Mouse (Mus musculus) midbrain, embryonic 16.5 days (tissue): Measurements from ENCODE around the gene Iqck. TPM values are rescaled to one million over a fixed set of nuclear protein-coding genes. Genes with fewer than 3 reads are reported as not detected.
A peak's percentile ranks its signal among the peaks of the same experiment; 100 is the strongest.

Experiments
- ATAC-seq: fragments of 200-750 bp; cut with Nextera tagmentation; 2 replicates; pipeline ENCODE4 v1.8.0; 2017; ENCODE audit warnings: moderate TSS enrichment
- H3K27ac ChIP-seq: fragments of 300-500 bp; sonication (generic); 2 replicates; pipeline ENCODE4 v1.5.1; 2014; ENCODE audit warnings: mild to moderate bottlenecking, low read length, mixed read lengths
- H3K27me3 ChIP-seq: fragments of 300-500 bp; sonication (generic); 2 replicates; pipeline ENCODE4 v1.6.1; 2014; ENCODE audit warnings: low read depth, low read length, mixed read lengths; ENCODE audit not compliant: control insufficient read depth, insufficient read depth
- H3K36me3 ChIP-seq: fragments of 300-500 bp; sonication (generic); 2 replicates; pipeline ENCODE4 v1.6.1; 2014; ENCODE audit warnings: mild to moderate bottlenecking, low read length, moderate library complexity, mixed read lengths; ENCODE audit not compliant: control insufficient read depth, insufficient read depth
- H3K4me1 ChIP-seq: fragments of 300-500 bp; sonication (generic); 2 replicates; pipeline ENCODE4 v1.6.1; 2014; ENCODE audit warnings: mild to moderate bottlenecking, low read length, mixed read lengths; ENCODE audit not compliant: control insufficient read depth, insufficient read depth
- H3K4me2 ChIP-seq: fragments of 300-500 bp; sonication (generic); 2 replicates; pipeline ENCODE4 v1.6.1; 2014; ENCODE audit warnings: mild to moderate bottlenecking, low read length, mixed read lengths
- H3K4me3 ChIP-seq: fragments of 300-500 bp; sonication (generic); 2 replicates; pipeline ENCODE4 v1.5.1; 2014; ENCODE audit warnings: low read depth, mild to moderate bottlenecking, low read length, moderate library complexity, mixed read lengths
- H3K9ac ChIP-seq: fragments of 300-500 bp; sonication (generic); 2 replicates; pipeline ENCODE4 v1.6.1; 2014; ENCODE audit warnings: low read depth, low read length, mixed read lengths
- H3K9me3 ChIP-seq: fragments of 300-500 bp; sonication (generic); replicated peaks from 2 replicates; pipeline ENCODE4 v1.6.1; 2014; ENCODE audit warnings: mild to moderate bottlenecking, low read length, mixed read lengths; ENCODE audit not compliant: control insufficient read depth, poor library complexity, severe bottlenecking
- WGBS: fragments of 180-500 bp; shearing (Covaris S2); extraction: QIAGEN DNeasy Blood & Tissue Kit; methylation state at CpG from one replicate; pipeline ENCODE4 v1.1.7; 2014; 5-methylcytosine and 5-hydroxymethylcytosine counted together
- polyA plus RNA-seq: library from polyadenylated mRNA; unstranded; fragments of >200 nt; fragmentation: Nextera tagmentation; extraction: Ambion mirVana; gene quantifications from 2 replicates; pipeline ENCODE4 v1.2.1, GENCODE M21; 2015

The Iqck gene
- polyA plus RNA-seq, 1 experiment from 2014 or later: 4.8 TPM

DNA sequence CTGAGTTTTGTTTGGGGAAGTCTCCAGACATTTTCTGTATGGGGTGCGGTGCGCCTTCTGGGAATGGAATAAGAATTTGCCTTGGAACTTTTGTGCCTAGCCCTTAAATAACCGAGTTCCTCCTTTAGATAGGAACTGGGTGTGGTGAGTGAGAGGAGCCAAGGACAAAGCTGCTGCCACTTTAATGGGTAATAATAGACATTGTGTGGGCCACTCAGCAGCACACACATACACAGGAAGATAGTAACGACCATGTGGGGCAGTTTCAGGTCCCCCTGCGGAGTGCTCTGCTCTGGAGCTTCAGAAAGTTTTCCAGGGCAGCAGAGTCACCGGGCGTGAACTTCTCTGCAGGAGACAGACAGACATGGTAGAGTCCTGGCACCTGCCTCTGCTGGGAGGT is 34.2 kb upstream of the Iqck start:
- H3K27me3 ChIP-seq: no peaks in the 10 kb centered on the region
- H3K36me3 ChIP-seq: peaks cover 26% of the 10 kb centered on the region
- H3K9me3 ChIP-seq: no peaks in the 10 kb centered on the region
- no peak for ATAC-seq
- no peak overlapping the region for H3K4me2 ChIP-seq
- H3K27ac ChIP-seq: no peak overlapping the region
- no peaks in the 10 kb centered on the region for H3K4me1 ChIP-seq
- WGBS: 76% methylated on average over 7 of the region's 7 CpGs
- no peak overlapping the region for H3K9ac ChIP-seq
- H3K4me3 ChIP-seq: no peak overlapping the region

DNA sequence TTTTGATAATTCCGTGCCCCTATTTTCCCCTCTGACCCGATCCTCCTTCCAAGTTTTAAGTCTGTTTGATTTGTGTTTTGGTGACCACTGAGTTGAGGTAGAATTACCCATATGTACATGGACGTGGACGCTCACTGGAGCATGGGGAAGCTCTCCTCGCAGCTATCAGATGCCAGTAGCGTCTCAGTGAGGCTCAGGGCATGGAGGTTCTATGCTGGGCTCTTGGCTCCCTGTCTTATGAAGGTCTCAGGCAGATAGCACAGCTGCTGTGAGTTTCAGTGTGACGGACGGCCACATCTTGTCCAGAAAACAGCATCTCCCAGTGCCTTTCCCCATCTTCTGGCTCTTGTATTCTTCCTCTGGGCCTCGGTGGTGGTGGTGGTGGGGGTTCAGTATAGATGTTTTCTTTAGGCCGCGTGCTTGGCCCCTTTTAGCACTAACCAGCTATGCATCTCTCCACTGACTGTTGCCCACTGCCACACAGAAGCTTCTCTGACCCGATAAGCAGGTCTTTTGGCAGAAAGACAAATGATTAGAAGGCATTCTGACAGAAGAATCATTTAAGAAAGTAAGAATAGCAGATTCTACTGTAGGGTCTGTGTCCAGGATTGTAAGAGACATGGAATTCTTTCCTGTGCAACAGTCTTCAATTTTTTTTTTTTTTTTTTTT is 33.5 kb upstream of the Iqck start:
- WGBS: 93% methylated on average over 12 of the region's 12 CpGs
- no peak overlapping the region for H3K27ac ChIP-seq
- no peak overlapping the region for H3K4me3 ChIP-seq
- H3K9me3 ChIP-seq: no peaks in the 10 kb centered on the region
- no peak overlapping the region for H3K4me2 ChIP-seq
- H3K36me3 ChIP-seq: peaks cover 26% of the 10 kb centered on the region
- H3K4me1 ChIP-seq: no peaks in the 10 kb centered on the region
- H3K9ac ChIP-seq: no peak overlapping the region
- H3K27me3 ChIP-seq: no peaks in the 10 kb centered on the region
- no peak for ATAC-seq

DNA sequence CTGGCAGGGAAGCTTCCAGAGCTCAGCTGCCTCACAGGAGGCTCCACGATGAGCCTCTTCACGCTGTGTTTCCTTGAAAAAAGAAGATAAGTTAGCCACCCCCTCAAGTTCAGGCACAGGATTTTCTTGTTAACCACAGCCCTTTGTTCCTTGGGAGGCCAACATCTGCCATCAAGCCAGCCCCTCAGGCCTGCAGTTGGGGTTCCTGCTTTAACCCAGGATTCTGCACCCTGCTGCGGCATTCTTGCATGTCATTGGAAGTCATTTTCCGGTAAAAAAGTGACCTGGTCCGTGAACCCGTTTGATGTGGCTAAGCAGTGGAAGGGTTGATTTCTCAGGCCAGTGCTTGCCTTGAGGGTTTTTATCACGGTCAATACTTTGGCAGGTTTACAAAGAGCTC is 31.1 kb upstream of the Iqck start:
- WGBS: 38% methylated on average over 7 of the region's 7 CpGs
- no peaks in the 10 kb centered on the region for H3K4me1 ChIP-seq
- no peaks in the 10 kb centered on the region for H3K27me3 ChIP-seq
- no peak for ATAC-seq
- H3K27ac ChIP-seq: no peak overlapping the region
- no peak overlapping the region for H3K4me2 ChIP-seq
- H3K9me3 ChIP-seq: no peaks in the 10 kb centered on the region
- no peak overlapping the region for H3K9ac ChIP-seq
- no peak overlapping the region for H3K4me3 ChIP-seq
- peaks cover 10% of the 10 kb centered on the region for H3K36me3 ChIP-seq

DNA sequence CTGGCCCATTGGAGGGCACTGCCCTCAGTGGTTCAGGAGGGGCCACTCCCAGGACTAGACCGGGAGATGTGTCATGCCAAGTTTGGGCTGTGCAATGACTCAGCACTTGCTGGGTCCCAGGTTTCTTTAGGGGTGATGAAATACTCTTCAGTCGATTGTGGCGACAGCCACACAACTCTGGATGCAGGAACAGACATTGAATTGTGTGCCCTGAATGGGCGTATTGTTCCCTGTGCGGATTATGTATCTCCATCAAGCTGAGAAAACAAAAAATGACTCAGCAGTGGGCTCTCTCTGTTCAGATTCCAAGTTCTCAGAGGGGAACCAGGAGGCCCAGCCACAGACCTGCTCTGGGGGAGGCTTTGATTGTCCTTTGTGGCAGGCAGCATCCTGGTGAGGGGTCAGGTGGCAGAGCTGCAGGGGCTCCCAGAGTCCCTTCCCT is 27.6 kb upstream of the Iqck start:
- no peaks in the 10 kb centered on the region for H3K27me3 ChIP-seq
- H3K4me2 ChIP-seq: no peak overlapping the region
- peaks cover 12% of the 10 kb centered on the region for H3K36me3 ChIP-seq
- no peak overlapping the region for H3K9ac ChIP-seq
- no peaks in the 10 kb centered on the region for H3K4me1 ChIP-seq
- H3K27ac ChIP-seq: no peak overlapping the region
- no peak overlapping the region for H3K4me3 ChIP-seq
- no peaks in the 10 kb centered on the region for H3K9me3 ChIP-seq
- 10% methylated on average over 5 of the region's 5 CpGs for WGBS
- peak; percentile 46; the same call in 1 of the 2 replicates for ATAC-seq

DNA sequence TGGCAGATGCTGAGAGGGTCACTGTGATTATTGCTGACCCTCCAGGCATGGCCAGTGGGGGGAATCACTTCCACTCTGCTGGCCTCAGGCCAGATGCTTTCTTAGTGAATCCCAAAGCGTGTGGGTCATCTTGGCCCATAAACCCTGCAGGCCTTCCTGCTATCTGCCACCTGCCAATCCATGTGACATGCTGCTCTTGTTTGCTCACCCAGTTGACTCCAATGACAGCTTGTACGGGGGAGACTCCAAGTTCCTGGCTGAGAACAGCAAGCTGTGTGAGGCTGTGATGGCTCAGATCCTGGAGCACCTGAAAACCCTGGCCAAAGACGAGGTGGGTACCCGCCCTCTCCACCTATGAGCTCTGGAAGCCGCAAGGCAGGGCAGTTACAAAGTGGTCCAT is 17.7 kb upstream of the Iqck start:
- no peaks in the 10 kb centered on the region for H3K9me3 ChIP-seq
- H3K36me3 ChIP-seq: peaks cover 60% of the 10 kb centered on the region
- H3K4me1 ChIP-seq: no peaks in the 10 kb centered on the region
- H3K4me3 ChIP-seq: no peak overlapping the region
- no peaks in the 10 kb centered on the region for H3K27me3 ChIP-seq
- no peak overlapping the region for H3K4me2 ChIP-seq
- no peak for ATAC-seq
- H3K9ac ChIP-seq: no peak overlapping the region
- 94% methylated on average over 5 of the region's 5 CpGs for WGBS
- no peak overlapping the region for H3K27ac ChIP-seq

DNA sequence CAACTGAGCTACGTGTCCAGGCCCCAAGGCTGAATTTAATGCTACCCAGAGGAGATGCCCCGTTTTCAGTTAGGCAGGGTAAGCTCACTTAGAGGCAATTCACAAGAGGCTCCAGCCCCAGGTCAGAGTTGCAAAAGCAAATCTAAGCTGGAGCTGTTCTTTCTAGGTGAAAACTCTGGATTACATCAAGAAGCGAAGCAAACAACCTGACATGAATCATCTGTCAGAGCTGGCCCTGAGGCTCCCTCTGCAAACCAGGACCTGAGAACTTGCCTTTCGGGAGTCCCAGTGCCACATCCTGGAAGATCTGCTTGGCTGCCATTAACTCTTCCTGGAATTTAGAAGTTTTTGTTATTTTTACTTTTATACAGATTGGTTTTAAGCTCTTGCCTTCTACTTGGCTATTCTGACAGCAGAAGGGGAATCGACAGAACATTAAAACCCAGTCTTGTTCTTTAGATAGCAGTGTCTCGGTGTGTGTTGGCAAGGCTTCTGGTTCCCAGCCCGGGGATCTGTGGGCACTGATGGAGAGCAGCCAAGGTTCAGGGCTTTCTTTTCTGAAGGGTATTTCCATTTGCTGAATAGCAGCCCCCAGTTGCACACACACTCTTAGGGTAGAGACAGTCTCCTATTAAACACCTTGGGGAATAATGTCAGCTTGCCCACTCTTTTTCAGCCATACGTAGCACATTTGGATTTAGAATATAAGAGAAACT is 14.4 kb upstream of the Iqck start:
- ATAC-seq: peak; percentile 65; the same call in 1 of the 2 replicates
- Histone ChIP-seq H3K27me3 (no peaks in the 10 kb centered on the region), H3K4me1 (no peaks in the 10 kb centered on the region), H3K4me3 (no peak overlapping the region), H3K9ac (no peak overlapping the region), H3K36me3 (peaks cover 54% of the 10 kb centered on the region), H3K9me3 (no peaks in the 10 kb centered on the region), H3K27ac (no peak overlapping the region; the same call in 1 of the 2 replicates), H3K4me2 (no peak overlapping the region)
- WGBS: 76% methylated on average over 8 of the region's 8 CpGs

DNA sequence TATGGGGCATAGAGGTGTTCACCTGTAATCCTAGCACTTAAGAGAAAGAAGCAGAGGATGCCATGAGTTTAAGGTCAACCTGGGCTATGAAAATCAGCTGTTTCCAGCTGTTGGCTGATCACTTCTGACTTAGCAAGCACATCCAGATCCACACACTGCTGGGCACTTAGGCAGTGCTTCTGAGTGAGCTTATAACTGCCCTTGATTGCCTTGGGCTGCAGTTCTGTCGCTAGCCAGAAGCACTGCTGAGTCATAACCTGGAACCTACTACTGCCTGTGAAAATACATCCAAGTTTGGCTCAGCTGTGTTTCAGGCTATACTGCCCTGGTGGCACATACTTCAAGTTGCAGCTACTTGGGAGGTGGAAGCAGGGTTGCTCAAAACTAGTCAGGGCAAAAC is 13.8 kb upstream of the Iqck start:
- no peaks in the 10 kb centered on the region for H3K4me1 ChIP-seq
- no peaks in the 10 kb centered on the region for H3K9me3 ChIP-seq
- H3K27ac ChIP-seq: no peak overlapping the region
- no peak overlapping the region for H3K4me2 ChIP-seq
- H3K36me3 ChIP-seq: peaks cover 48% of the 10 kb centered on the region
- H3K9ac ChIP-seq: no peak overlapping the region
- no peak; the same call in 1 of the 2 replicates for ATAC-seq
- H3K27me3 ChIP-seq: no peaks in the 10 kb centered on the region
- no peak overlapping the region for H3K4me3 ChIP-seq
- 71% methylated on average over 1 of the region's 1 CpGs for WGBS

DNA sequence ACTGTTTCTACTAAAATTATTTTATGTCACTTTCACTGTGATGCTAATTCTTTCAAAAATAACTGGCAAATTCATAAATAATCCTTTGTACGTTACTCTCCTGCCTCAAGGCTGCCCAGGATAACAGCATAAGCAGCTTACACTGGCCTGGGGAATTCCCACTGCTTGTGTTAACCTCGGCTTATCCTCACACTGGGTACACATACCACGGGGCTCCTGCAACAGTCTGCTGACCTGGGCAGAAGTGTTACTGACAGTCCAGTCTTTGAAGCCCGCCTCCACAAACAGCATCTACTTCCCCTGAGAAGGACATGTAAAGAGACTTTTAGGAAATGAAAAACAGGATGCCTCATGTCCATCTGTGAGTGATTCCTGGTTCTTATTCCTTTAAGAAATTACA is 12.6 kb upstream of the Iqck start:
- WGBS: 52% methylated on average over 4 of the region's 4 CpGs
- Histone ChIP-seq H3K36me3 (peaks cover 43% of the 10 kb centered on the region), H3K27me3 (no peaks in the 10 kb centered on the region)

DNA sequence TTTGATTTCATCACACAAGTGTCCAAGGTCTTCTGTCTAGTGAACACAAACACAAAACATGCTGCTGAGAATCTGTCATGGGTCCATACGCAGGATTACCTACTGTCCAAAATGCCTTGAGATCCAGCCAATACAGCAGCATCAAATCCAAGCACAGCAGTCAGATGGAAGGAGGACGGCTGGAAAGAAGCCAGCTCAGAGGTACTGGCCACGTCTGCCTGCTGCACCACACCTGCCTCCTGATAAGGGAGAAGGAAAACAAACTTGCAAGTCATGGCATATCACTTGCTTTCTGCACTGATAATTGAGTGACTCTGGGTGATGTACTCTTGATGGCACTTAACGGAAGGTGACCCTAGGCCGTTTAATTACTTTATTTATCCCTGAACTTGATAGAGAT is 10.4 kb upstream of the Iqck start:
- peaks cover 44% of the 10 kb centered on the region for H3K36me3 ChIP-seq
- ATAC-seq: no peak
- no peak overlapping the region for H3K9ac ChIP-seq
- no peak overlapping the region for H3K27ac ChIP-seq
- no peaks in the 10 kb centered on the region for H3K9me3 ChIP-seq
- H3K4me2 ChIP-seq: no peak overlapping the region
- no peaks in the 10 kb centered on the region for H3K27me3 ChIP-seq
- H3K4me1 ChIP-seq: no peaks in the 10 kb centered on the region
- 90% methylated on average over 5 of the region's 5 CpGs for WGBS
- no peak overlapping the region for H3K4me3 ChIP-seq

More for the DNA sequence above, 12.6 kb upstream of the Iqck start:
- Histone ChIP-seq H3K4me2 (no peak overlapping the region), H3K9ac (no peak overlapping the region), H3K4me1 (no peaks in the 10 kb centered on the region), H3K4me3 (no peak overlapping the region), H3K9me3 (no peaks in the 10 kb centered on the region), H3K27ac (no peak overlapping the region)
- ATAC-seq: no peak
